Mouse (Mus musculus): Measurements from ENCODE around the gene Smbd1.

The Smbd1 gene

DNA sequence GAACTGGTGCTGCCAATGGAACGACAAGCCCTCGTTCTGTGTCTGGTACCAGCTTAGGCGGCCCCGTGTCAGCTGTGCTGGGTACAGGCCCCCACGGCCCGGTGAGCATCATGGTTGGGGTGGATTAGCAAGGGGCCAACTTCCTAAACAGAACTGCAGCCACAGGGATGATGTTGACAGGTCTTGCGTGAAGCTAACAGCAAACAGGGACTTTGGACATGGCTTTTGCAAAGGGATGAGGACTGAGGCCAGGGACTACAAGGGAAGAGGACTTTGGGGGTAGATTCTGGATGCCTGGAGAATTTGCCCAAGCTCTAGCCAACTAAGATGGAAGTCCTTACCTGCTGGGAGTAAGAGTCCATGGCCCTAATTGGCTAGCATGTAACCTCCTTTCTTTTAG lies 43.4 kb downstream of the Smbd1 start:
- in situ Hi-C loops (cut with MboI; ENCODE audit: low pct_unique_long_range_greater_than_20kb in 1 of 2, low sequenced_read_pairs in 2 of 2, unreplicated experiment in 1 of 2), result no loop called here

DNA sequence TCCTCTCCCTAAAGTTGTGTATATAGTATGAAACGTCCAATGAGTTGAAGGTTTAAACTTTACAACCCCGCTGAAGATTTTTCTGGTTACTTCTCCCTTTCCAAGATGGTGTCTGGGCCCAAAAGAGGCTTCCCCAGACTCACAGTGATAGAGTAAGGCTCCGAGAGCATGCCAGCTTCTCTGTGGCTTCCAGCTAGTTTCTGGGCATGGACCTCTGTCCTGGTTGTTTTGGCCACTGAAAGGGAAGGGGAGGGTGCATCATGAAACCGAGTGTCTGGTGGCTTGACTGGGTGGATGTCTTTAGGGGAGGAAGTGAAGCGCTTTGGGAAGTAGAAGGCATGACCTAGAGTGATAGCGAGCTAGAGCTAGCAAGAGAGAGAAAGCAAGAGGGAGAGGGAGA lies 45.3 kb downstream of the Smbd1 start:
- in situ Hi-C loops (cut with MboI; ENCODE audit: low pct_unique_long_range_greater_than_20kb in 1 of 2, low sequenced_read_pairs in 2 of 2, unreplicated experiment in 1 of 2), result no loop called here

DNA sequence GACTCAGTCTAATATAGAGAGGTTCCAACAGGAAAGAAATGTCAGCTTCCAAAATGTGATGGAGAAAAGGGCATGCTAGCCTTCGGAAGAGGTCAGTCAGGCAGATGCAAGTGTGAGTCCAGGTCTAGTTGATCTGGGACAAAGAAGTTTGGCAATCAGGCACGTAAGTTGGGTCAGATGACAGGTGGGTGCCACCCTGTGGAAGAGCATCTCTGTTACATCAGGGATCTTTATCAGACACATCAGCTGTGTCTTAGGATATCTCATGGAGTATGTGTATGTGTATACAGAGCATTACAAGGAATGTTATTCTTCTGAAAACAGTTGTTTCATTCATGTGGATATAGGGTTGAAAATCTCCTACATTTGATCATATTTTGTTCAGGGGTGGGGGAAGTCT lies 45.7 kb downstream of the Smbd1 start:
- in situ Hi-C loops (cut with MboI; ENCODE audit: low pct_unique_long_range_greater_than_20kb in 1 of 2, low sequenced_read_pairs in 2 of 2, unreplicated experiment in 1 of 2), result no loop called here

All from mouse embryonic stem cell (cell line).